Mouse (Mus musculus): ENCODE results near the gene Fgf2. TPM values are rescaled to one million over a fixed set of nuclear protein-coding genes. Genes with fewer than 3 reads are reported as not detected.

Gene Fgf2
- polyA plus RNA-seq, 1 experiment from 2014 or later, result 0.37 TPM

- no peak overlapping the region for H3K27ac ChIP-seq (replicated peaks)
- 14% methylated on average over 3 of the region's 3 CpGs for WGBS
- H3K4me1 ChIP-seq, result peaks cover 19% of the 10 kb centered on the region
- H3K9me3 ChIP-seq, result no peaks in the 10 kb centered on the region
- H3K9ac ChIP-seq (replicated peaks), result peak overlapping the region; percentile 52
- H3K27me3 ChIP-seq, result no peaks in the 10 kb centered on the region
- H3K4me3 ChIP-seq, result peak overlapping the region; percentile 73
- peak overlapping the region; percentile 80 for H3K4me2 ChIP-seq (replicated peaks)
- ATAC-seq (replicated peaks), result no peak
- peaks cover 3% of the 10 kb centered on the region; the same call in 1 of the 2 replicates for H3K36me3 ChIP-seq
These were observed 73.0 kb downstream of the Fgf2 start for GRCm38 (mm10) chr3:37421179-37421578.

GRCm38 (mm10) chr3:37426069-37426468 is 77.9 kb downstream of the Fgf2 start:
- H3K9me3 ChIP-seq, result no peaks in the 10 kb centered on the region
- no peak overlapping the region for H3K4me2 ChIP-seq (replicated peaks)
- no peak overlapping the region for H3K9ac ChIP-seq (replicated peaks)
- no peak for ATAC-seq (replicated peaks)
- no peaks in the 10 kb centered on the region for H3K27me3 ChIP-seq
- WGBS, result 93% methylated on average over 3 of the region's 3 CpGs
- H3K27ac ChIP-seq (replicated peaks), result no peak overlapping the region
- H3K4me1 ChIP-seq, result peaks cover 7% of the 10 kb centered on the region
- no peak overlapping the region for H3K4me3 ChIP-seq
- H3K36me3 ChIP-seq, result peaks cover 17% of the 10 kb centered on the region

GRCm38 (mm10) chr3:37430359-37430758 is 82.2 kb downstream of the Fgf2 start:
- Histone ChIP-seq H3K27ac (replicated peaks) (no peak overlapping the region), H3K9ac (replicated peaks) (no peak overlapping the region), H3K36me3 (peaks cover 32% of the 10 kb centered on the region), H3K4me1 (no peaks in the 10 kb centered on the region), H3K27me3 (no peaks in the 10 kb centered on the region), H3K9me3 (no peaks in the 10 kb centered on the region), H3K4me3 (no peak overlapping the region), H3K4me2 (replicated peaks) (no peak overlapping the region)
- ATAC-seq (replicated peaks), result no peak

GRCm38 (mm10) chr3:37439770-37440169 is 91.6 kb downstream of the Fgf2 start:
- peaks cover 28% of the 10 kb centered on the region for H3K36me3 ChIP-seq
- H3K4me1 ChIP-seq, result no peaks in the 10 kb centered on the region
- H3K4me2 ChIP-seq (replicated peaks), result no peak overlapping the region
- H3K27me3 ChIP-seq, result no peaks in the 10 kb centered on the region
- no peaks in the 10 kb centered on the region for H3K9me3 ChIP-seq
- no peak overlapping the region for H3K9ac ChIP-seq (replicated peaks)
- WGBS, result 86% methylated on average over 1 of the region's 1 CpGs
- no peak for ATAC-seq (replicated peaks)
- H3K27ac ChIP-seq (replicated peaks), result no peak overlapping the region
- no peak overlapping the region for H3K4me3 ChIP-seq

- no peak for ATAC-seq (replicated peaks)
- no peak overlapping the region for H3K4me2 ChIP-seq (replicated peaks)
- no peak overlapping the region for H3K9ac ChIP-seq (replicated peaks)
- H3K27ac ChIP-seq (replicated peaks), result no peak overlapping the region
- WGBS, result 94% methylated on average over 2 of the region's 2 CpGs
- no peaks in the 10 kb centered on the region for H3K4me1 ChIP-seq
- no peaks in the 10 kb centered on the region for H3K9me3 ChIP-seq
- peaks cover 18% of the 10 kb centered on the region for H3K36me3 ChIP-seq
- H3K27me3 ChIP-seq, result no peaks in the 10 kb centered on the region
- H3K4me3 ChIP-seq, result no peak overlapping the region
These were observed 95.3 kb downstream of the Fgf2 start for GRCm38 (mm10) chr3:37443409-37443808.

- no peaks in the 10 kb centered on the region for H3K4me1 ChIP-seq
- 93% methylated on average over 1 of the region's 1 CpGs for WGBS
- no peak overlapping the region for H3K27ac ChIP-seq (replicated peaks)
- H3K9me3 ChIP-seq, result no peaks in the 10 kb centered on the region
- H3K9ac ChIP-seq (replicated peaks), result no peak overlapping the region
- H3K4me3 ChIP-seq, result no peak overlapping the region
- peaks cover 5% of the 10 kb centered on the region for H3K36me3 ChIP-seq
- ATAC-seq (replicated peaks), result no peak
- no peak overlapping the region for H3K4me2 ChIP-seq (replicated peaks)
- H3K27me3 ChIP-seq, result no peaks in the 10 kb centered on the region
These were observed 107.8 kb downstream of the Fgf2 start for GRCm38 (mm10) chr3:37455992-37456391.

Other genes with a start within 250 kb of the Fgf2 start
- 0.34 and 0.62 TPM in 2 replicates for gene Il2, start 222.4 kb upstream of the Fgf2 start, polyA plus RNA-seq (2015; fragmentation: Nextera tagmentation; extraction: Ambion mirVana)
- not detected in 2 replicates for gene Il21, start 115.7 kb upstream of the Fgf2 start, polyA plus RNA-seq (2015; fragmentation: Nextera tagmentation; extraction: Ambion mirVana)
- 5.2 and 5.7 TPM in 2 replicates for gene Bbs12, start 35.8 kb upstream of the Fgf2 start, polyA plus RNA-seq (2015; fragmentation: Nextera tagmentation; extraction: Ambion mirVana)
- 2.0 and 2.1 TPM in 2 replicates for gene Cetn4, start 35.6 kb upstream of the Fgf2 start, polyA plus RNA-seq (2015; fragmentation: Nextera tagmentation; extraction: Ambion mirVana)
- gene Spata5, start 71.5 kb downstream of the Fgf2 start, polyA plus RNA-seq (2015; fragmentation: Nextera tagmentation; extraction: Ambion mirVana), result 33.7 and 34.7 TPM in 2 replicates
- gene Nudt6, start 71.9 kb downstream of the Fgf2 start, polyA plus RNA-seq (2015; fragmentation: Nextera tagmentation; extraction: Ambion mirVana), result 5.1 and 5.9 TPM in 2 replicates

All from forebrain, embryonic 15.5 days (tissue).